Mouse (Mus musculus): ENCODE measurements around the gene Gm6525. TPM values are rescaled to one million over a fixed set of nuclear protein-coding genes. Genes with fewer than 3 reads are reported as not detected.
A peak's percentile ranks its signal among the peaks of the same experiment; 100 is the strongest.

Gene Gm6525
- total and polyA plus RNA-seq, 2 experiments from 2014 or later: 2.3 TPM; not detected in 1

- Histone ChIP-seq H3K27me3 (ENCODE audit: insufficient read depth, low read length) (no peaks in the 10 kb centered on the region), H3K4me2 (ENCODE audit: low read depth, low read length) (peak overlapping the region; percentile 95), H3K9ac (replicated peaks; ENCODE audit: low read length) (peak overlapping the region; percentile 54), H3K4me1 (ENCODE audit: insufficient read depth, low read length) (no peaks in the 10 kb centered on the region), H3K4me3 (ENCODE audit: low read length) (peak overlapping the region; percentile 56), H3K9me3 (ENCODE audit: low read length) (no peaks in the 10 kb centered on the region), H3K27ac (no peak overlapping the region), H3K36me3 (ENCODE audit: insufficient read depth, low read length) (peaks cover 11% of the 10 kb centered on the region; the same call in 1 of the 2 replicates)
- TF ChIP-seq CTCF (IDR thresholded peaks at IDR 0.05; ENCODE audit: low read depth): no peak
- ATAC-seq (no peak), DNase-seq (ENCODE audit: low spot score) (no peak)
- 3% methylated on average over 26 of the region's 27 CpGs for WGBS
These were observed 18.8 kb upstream of the Gm6525 start for GRCm38 (mm10) chr3:84155146-84155545.

- ATAC-seq (peak; percentile 99), DNase-seq (ENCODE audit: low spot score) (peak; percentile 96)
- WGBS: under 1% methylated on average over 29 of the region's 29 CpGs
- H3K4me1 ChIP-seq (ENCODE audit: insufficient read depth, low read length): no peaks in the 10 kb centered on the region
- no peak within 1 kb of the TSS for H3K27ac ChIP-seq
- H3K36me3 ChIP-seq (ENCODE audit: insufficient read depth, low read length): peaks cover 11% of the 10 kb centered on the region; the same call in 1 of the 2 replicates
- peak within 1 kb of the TSS; percentile 54 for H3K9ac ChIP-seq (replicated peaks; ENCODE audit: low read length)
- no peaks in the 10 kb centered on the region for H3K27me3 ChIP-seq (ENCODE audit: insufficient read depth, low read length)
- peak within 1 kb of the TSS; percentile 56 for H3K4me3 ChIP-seq (ENCODE audit: low read length)
- H3K4me2 ChIP-seq (ENCODE audit: low read depth, low read length): peak within 1 kb of the TSS; percentile 95
- peak; percentile 94 for TF ChIP-seq CTCF (IDR thresholded peaks at IDR 0.05; ENCODE audit: low read depth)
- H3K9me3 ChIP-seq (ENCODE audit: low read length): no peaks in the 10 kb centered on the region
These were observed 18.3 kb upstream of the Gm6525 start, which contains the start of gene Mnd1 for GRCm38 (mm10) chr3:84155558-84156006. Mnd1 (minus strand) TSS chr3:84155786.

DNA sequence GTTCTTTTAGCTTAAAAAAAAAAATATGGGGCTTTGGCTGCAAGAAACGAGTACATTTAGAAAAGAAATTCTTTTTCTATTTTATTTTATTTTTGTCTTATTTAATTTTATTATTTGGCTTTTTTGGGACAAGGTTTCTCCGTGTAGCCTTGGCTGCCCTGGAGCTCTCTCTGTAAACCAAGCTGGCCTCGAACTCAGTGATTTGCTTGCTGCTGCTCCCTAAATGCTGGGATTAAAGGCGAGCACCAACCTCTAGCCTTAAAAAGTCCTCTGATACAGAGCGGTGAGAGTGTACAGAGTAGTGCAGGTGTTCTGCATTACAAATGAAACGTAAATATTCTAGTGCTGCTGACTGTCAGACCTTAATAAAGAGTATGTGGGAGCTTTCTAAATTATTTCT lies 17.8 kb upstream of the Gm6525 start:
- no peak for DNase-seq (ENCODE audit: low spot score)
- 54% methylated on average over 6 of the region's 6 CpGs for WGBS
- H3K27ac ChIP-seq: no peak overlapping the region
- peaks cover 11% of the 10 kb centered on the region; the same call in 1 of the 2 replicates for H3K36me3 ChIP-seq (ENCODE audit: insufficient read depth, low read length)
- no peak for TF ChIP-seq CTCF (IDR thresholded peaks at IDR 0.05; ENCODE audit: low read depth)
- peak overlapping the region; percentile 56 for H3K4me3 ChIP-seq (ENCODE audit: low read length)
- ATAC-seq: no peak
- peak overlapping the region; percentile 95 for H3K4me2 ChIP-seq (ENCODE audit: low read depth, low read length)
- H3K4me1 ChIP-seq (ENCODE audit: insufficient read depth, low read length): no peaks in the 10 kb centered on the region
- no peaks in the 10 kb centered on the region for H3K9me3 ChIP-seq (ENCODE audit: low read length)
- H3K9ac ChIP-seq (replicated peaks; ENCODE audit: low read length): no peak overlapping the region
- no peaks in the 10 kb centered on the region for H3K27me3 ChIP-seq (ENCODE audit: insufficient read depth, low read length)

DNA sequence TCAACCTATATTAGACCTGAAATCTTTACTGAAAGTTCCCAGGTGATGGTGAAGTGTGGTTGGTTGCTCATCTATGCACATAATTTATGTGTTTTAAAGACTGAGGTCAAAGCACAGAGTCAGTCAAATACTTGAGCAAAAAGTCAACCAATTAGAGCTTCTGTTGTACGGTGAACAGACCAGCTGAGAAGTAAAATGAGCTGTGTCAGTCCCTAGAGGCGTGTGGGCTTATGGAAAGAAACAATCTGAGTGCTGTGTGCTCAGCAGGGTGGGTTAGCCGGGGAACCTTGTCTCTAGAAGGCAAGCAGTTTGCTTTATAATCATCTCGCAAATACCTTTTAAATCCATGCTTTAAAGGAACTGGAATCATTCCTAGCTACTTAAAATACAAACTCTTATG lies 16.9 kb upstream of the Gm6525 start:
- Histone ChIP-seq H3K9me3 (ENCODE audit: low read length) (no peaks in the 10 kb centered on the region), H3K27me3 (ENCODE audit: insufficient read depth, low read length) (no peaks in the 10 kb centered on the region), H3K36me3 (ENCODE audit: insufficient read depth, low read length) (peaks cover 11% of the 10 kb centered on the region; the same call in 1 of the 2 replicates), H3K4me2 (ENCODE audit: low read depth, low read length) (no peak overlapping the region), H3K4me1 (ENCODE audit: insufficient read depth, low read length) (no peaks in the 10 kb centered on the region), H3K27ac (no peak overlapping the region), H3K9ac (replicated peaks; ENCODE audit: low read length) (no peak overlapping the region), H3K4me3 (ENCODE audit: low read length) (no peak overlapping the region)
- no peak for TF ChIP-seq CTCF (IDR thresholded peaks at IDR 0.05; ENCODE audit: low read depth)
- DNase-seq (ENCODE audit: low spot score) (no peak), ATAC-seq (no peak)
- 50% methylated on average over 4 of the region's 4 CpGs for WGBS

DNA sequence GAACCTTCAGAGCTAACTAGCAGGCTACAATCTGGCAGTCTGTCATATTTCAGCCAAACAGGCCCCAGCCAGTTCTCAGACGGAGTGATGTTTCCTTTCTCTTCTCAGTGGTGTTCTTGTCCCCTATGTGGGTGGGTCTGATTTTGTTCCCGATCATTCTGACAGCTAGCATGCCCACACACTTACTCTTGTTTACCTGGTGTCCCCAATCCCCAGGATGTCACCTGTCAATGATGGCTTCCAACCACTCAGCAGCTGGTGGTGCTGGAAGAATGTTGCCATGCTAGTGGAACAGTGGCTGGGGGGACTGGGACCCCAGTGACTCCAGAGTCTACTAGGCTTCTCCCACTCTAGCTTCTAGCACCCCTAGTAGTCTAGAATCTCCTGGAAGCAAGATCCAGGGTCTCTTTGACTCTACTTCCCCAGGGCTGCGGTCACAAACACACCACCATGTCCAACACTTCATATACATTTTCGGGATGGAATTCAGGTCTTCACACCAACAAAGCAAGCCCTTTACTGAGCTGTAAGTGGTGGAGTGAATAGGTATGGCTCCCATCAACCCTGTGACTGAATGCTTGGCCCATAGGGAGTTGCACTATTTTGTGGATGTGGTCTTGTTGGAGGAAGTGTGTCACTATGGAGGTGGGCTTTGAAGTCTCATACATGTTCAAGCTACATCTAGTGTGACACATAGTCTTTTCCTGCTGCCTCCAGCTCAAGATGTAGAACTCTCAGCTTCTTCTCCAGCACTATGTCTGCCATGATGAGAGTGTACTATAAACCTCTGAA lies 16.1 kb upstream of the Gm6525 start:
- Histone ChIP-seq H3K4me1 (ENCODE audit: insufficient read depth, low read length) (no peaks in the 10 kb centered on the region), H3K27me3 (ENCODE audit: insufficient read depth, low read length) (no peaks in the 10 kb centered on the region), H3K4me2 (ENCODE audit: low read depth, low read length) (no peak overlapping the region), H3K36me3 (ENCODE audit: insufficient read depth, low read length) (peaks cover 11% of the 10 kb centered on the region; the same call in 1 of the 2 replicates), H3K27ac (no peak overlapping the region), H3K4me3 (ENCODE audit: low read length) (no peak overlapping the region), H3K9ac (replicated peaks; ENCODE audit: low read length) (no peak overlapping the region), H3K9me3 (ENCODE audit: low read length) (no peaks in the 10 kb centered on the region)
- WGBS: 83% methylated on average over 4 of the region's 4 CpGs
- no peak for TF ChIP-seq CTCF (IDR thresholded peaks at IDR 0.05; ENCODE audit: low read depth)
- no peak for DNase-seq (ENCODE audit: low spot score)
- ATAC-seq: no peak

DNA sequence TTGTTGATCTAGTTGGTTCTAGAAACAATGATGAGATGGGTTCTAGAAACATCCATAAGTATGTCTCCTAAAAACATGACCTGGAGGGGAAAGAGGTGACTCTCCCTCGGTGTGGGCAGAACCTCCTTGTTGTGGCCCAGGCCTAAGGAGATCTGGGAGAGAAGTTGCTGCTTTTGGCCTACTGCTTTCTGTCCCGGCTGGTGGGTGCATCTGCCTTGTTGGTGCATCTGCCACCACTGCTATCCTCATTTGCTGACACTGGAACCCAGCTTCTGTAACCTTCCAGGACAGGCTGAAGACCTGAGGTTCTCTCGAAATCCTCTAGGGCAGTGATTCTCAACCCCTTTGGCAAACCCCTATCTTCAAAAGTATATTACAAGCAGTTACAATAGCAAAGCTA lies 8.5 kb upstream of the Gm6525 start:
- ATAC-seq (no peak), DNase-seq (ENCODE audit: low spot score) (no peak)
- no peak overlapping the region for H3K27ac ChIP-seq
- peaks cover 36% of the 10 kb centered on the region; the same call in 1 of the 2 replicates for H3K36me3 ChIP-seq (ENCODE audit: insufficient read depth, low read length)
- no peak overlapping the region for H3K4me2 ChIP-seq (ENCODE audit: low read depth, low read length)
- no peak overlapping the region for H3K4me3 ChIP-seq (ENCODE audit: low read length)
- no peak for TF ChIP-seq CTCF (IDR thresholded peaks at IDR 0.05; ENCODE audit: low read depth)
- no peaks in the 10 kb centered on the region for H3K4me1 ChIP-seq (ENCODE audit: insufficient read depth, low read length)
- no peaks in the 10 kb centered on the region for H3K9me3 ChIP-seq (ENCODE audit: low read length)
- WGBS: 95% methylated on average over 3 of the region's 3 CpGs
- H3K9ac ChIP-seq (replicated peaks; ENCODE audit: low read length): no peak overlapping the region
- H3K27me3 ChIP-seq (ENCODE audit: insufficient read depth, low read length): no peaks in the 10 kb centered on the region

DNA sequence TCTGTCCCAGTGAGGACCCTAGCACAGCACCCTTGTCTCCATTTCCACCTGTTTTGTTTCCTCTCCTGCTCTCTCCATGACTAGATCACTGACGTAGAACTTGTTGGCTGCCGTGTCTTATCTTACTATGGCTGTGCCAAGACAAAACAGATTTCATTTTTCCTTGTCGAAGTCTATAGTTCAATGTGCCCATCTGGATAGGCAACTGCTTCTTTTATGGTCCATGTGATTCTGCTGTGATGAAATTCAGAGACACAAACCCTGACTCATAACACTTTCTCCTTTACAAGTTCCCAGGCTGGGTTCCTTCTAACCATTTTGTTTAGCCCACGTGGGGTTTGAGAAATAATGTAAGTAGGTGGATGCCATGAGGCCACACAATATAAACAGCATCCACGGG lies 7.8 kb upstream of the Gm6525 start:
- Histone ChIP-seq H3K4me3 (ENCODE audit: low read length) (no peak overlapping the region), H3K4me1 (ENCODE audit: insufficient read depth, low read length) (no peaks in the 10 kb centered on the region), H3K36me3 (ENCODE audit: insufficient read depth, low read length) (peaks cover 36% of the 10 kb centered on the region; the same call in 1 of the 2 replicates), H3K9me3 (ENCODE audit: low read length) (no peaks in the 10 kb centered on the region), H3K9ac (replicated peaks; ENCODE audit: low read length) (no peak overlapping the region), H3K27ac (no peak overlapping the region), H3K27me3 (ENCODE audit: insufficient read depth, low read length) (no peaks in the 10 kb centered on the region), H3K4me2 (ENCODE audit: low read depth, low read length) (no peak overlapping the region)
- no peak for ATAC-seq
- TF ChIP-seq CTCF (IDR thresholded peaks at IDR 0.05; ENCODE audit: low read depth): no peak
- no peak for DNase-seq (ENCODE audit: low spot score)
- 91% methylated on average over 5 of the region's 5 CpGs for WGBS

Data from hindbrain, postnatal 0 days (tissue).